Comparison of ENCODE assay signal across 8 mouse cellular contexts in genomic region chr6:72355066-72355911, GRCm38 (mm10). TPM values are rescaled to one million over a fixed set of nuclear protein-coding genes. Genes with fewer than 3 reads are reported as not detected.
DNase-seq lines count a peak whose midpoint lies in the region; ATAC-seq lines count a peak whose summit lies in the region.

Gene Tmem150a (plus strand): TSS chr6:72355447.

- intact Hi-C loops in gastrocnemius, postnatal 14 days (cut with DNase I; ENCODE audit: low total_unique reads): no loop called here
- intact Hi-C loops in left cerebral cortex, postnatal 25 days (cut with DNase I): no loop called here

- ATAC-seq in activated CD4-positive, CD25-positive, alpha-beta regulatory T cell, adult 4 months: peak; percentile 53
- peak; percentile 67 for ATAC-seq in common myeloid progenitor, adult 5-6 weeks (replicated peaks; ENCODE audit: low read depth, poor library complexity, severe bottlenecking)
- peak; percentile 25 for ATAC-seq in megakaryocyte-erythroid progenitor cell, adult 5-6 weeks (replicated peaks; ENCODE audit: low FRiP score, low TSS enrichment, poor library complexity, severe bottlenecking)

- DNase-seq in gastrocnemius, postnatal 14 days: peak; percentile 93
- peak; percentile 66 for DNase-seq in induced T-regulatory cell, adult 2 months (ENCODE audit: low read depth)
- peak; percentile 70 for DNase-seq in left cerebral cortex, postnatal 25 days (ENCODE audit: low spot score in 2 of 2)
- peak; percentile 77 for DNase-seq in right cerebral cortex, postnatal 25 days
- peak; percentile 93 for DNase-seq in yolk sac, embryonic 10.5 days (ENCODE audit: low spot score)

RNA-seq across cellular contexts. Expression of gene Tmem150a, which starts in this region (rescaled TPM):
- polyA plus RNA-seq in activated CD4-positive, CD25-positive, alpha-beta regulatory T cell, adult 4 months (2017; shearing (Covaris generic)): under 1 TPM in 1 of 2 experiments, not detected in 1; 0.45 TPM
- 1.2 TPM in 1 of 2 replicates, not detected in the other for total RNA-seq in common myeloid progenitor, adult 5-6 weeks (2017)
- 10 to 100 TPM in 1 of 2 experiments, 1 to 10 TPM in 1; 9.1 to 12.5 TPM for total RNA-seq in gastrocnemius, postnatal 14 days (2021)
- total RNA-seq in left cerebral cortex, postnatal 25 days (2021): 1 to 10 TPM; 7.9 to 8.7 TPM
- total RNA-seq in megakaryocyte-erythroid progenitor cell, adult 5-6 weeks (2014; fragmentation: Nextera tagmentation): 0.92 and 5.0 TPM in 2 replicates
- not detected in 2 replicates for total RNA-seq in megakaryocyte-erythroid progenitor cell, adult 5-6 weeks (2017)

Comparison
In these comparisons a context has a peak if more than half of its experiments do, and no peak if none do; other contexts are left out.
1. Peak in every context shown above with its lines: DNase-seq and ATAC-seq.
2. Peak in ATAC-seq in activated CD4-positive, CD25-positive, alpha-beta regulatory T cell, adult 4 months; RNA of the gene not detected or under 1 TPM.